Mouse (Mus musculus) heart, embryonic 16.5 days (tissue): ENCODE results near the gene Hoxa9. TPM values are rescaled to one million over a fixed set of nuclear protein-coding genes. Genes with fewer than 3 reads are reported as not detected.

Experiments
- ATAC-seq: fragments of 200-750 bp; cut with Nextera tagmentation; replicated peaks from 2 replicates; pipeline ENCODE4 v1.8.0; 2017; ENCODE audit warnings: moderate number of reproducible peaks; ENCODE audit not compliant: insufficient read depth, low FRiP score; ENCODE audit errors: extremely low read depth
- H3K27ac ChIP-seq: fragments of 300-500 bp; sonication (generic); 2 replicates; pipeline ENCODE4 v1.5.1; 2014; ENCODE audit warnings: mild to moderate bottlenecking, low read length, control low read depth, moderate library complexity
- H3K27me3 ChIP-seq: fragments of 300-500 bp; sonication (generic); 2 replicates; pipeline ENCODE4 v1.6.1; 2014; ENCODE audit warnings: low read length, mixed read lengths; ENCODE audit not compliant: control insufficient read depth, insufficient read depth
- H3K36me3 ChIP-seq: fragments of 300-500 bp; sonication (generic); 2 replicates; pipeline ENCODE4 v1.6.1; 2014; ENCODE audit not compliant: control insufficient read depth, insufficient read depth
- H3K4me1 ChIP-seq: fragments of 300-500 bp; sonication (generic); 2 replicates; pipeline ENCODE4 v1.6.1; 2014; ENCODE audit warnings: low read length, mixed read lengths; ENCODE audit not compliant: control insufficient read depth, insufficient read depth
- H3K4me2 ChIP-seq: fragments of 300-500 bp; sonication (generic); 2 replicates; pipeline ENCODE4 v1.6.1; 2014; ENCODE audit warnings: low read depth, mild to moderate bottlenecking, control low read depth, low read length
- H3K4me3 ChIP-seq: fragments of 300-500 bp; sonication (generic); 2 replicates; pipeline ENCODE4 v1.5.1; 2014; ENCODE audit warnings: mild to moderate bottlenecking, control low read depth, low read length
- H3K9ac ChIP-seq: fragments of 300-500 bp; sonication (generic); 2 replicates; pipeline ENCODE4 v1.6.1; 2014; ENCODE audit warnings: low read length, control low read depth
- H3K9me3 ChIP-seq: fragments of 300-500 bp; sonication (generic); replicated peaks from 2 replicates; pipeline ENCODE4 v1.6.1; 2016; ENCODE audit warnings: low read length; ENCODE audit not compliant: control insufficient read depth
- WGBS: fragments of 180-500 bp; shearing (Covaris S2); extraction: QIAGEN DNeasy Blood & Tissue Kit; methylation state at CpG from one replicate; pipeline ENCODE4 v1.1.7; 2014; 5-methylcytosine and 5-hydroxymethylcytosine counted together
- polyA plus RNA-seq: library from polyadenylated mRNA; unstranded; fragments of >200 nt; fragmentation: Nextera tagmentation; extraction: Ambion mirVana; gene quantifications from 2 replicates; pipeline ENCODE4 v1.2.1, GENCODE M21; 2015

Gene Hoxa9
- polyA plus RNA-seq, 1 experiment from 2014 or later: 0.17 TPM

GRCm38 (mm10) chr6:52220865-52221310, 10.0 kb downstream of the Hoxa9 start:
- peaks cover 11% of the 10 kb centered on the region for H3K4me1 ChIP-seq
- H3K4me3 ChIP-seq: peak overlapping the region; percentile 71
- no peak overlapping the region for H3K27ac ChIP-seq
- peak overlapping the region; percentile 97 for H3K4me2 ChIP-seq
- H3K36me3 ChIP-seq: no peaks in the 10 kb centered on the region
- H3K9me3 ChIP-seq: no peaks in the 10 kb centered on the region
- whole genome bisulfite sequencing: 19% methylated on average over 12 of the region's 12 CpGs
- ATAC-seq: no peak
- peaks cover 96% of the 10 kb centered on the region for H3K27me3 ChIP-seq
- no peak overlapping the region for H3K9ac ChIP-seq

DNA sequence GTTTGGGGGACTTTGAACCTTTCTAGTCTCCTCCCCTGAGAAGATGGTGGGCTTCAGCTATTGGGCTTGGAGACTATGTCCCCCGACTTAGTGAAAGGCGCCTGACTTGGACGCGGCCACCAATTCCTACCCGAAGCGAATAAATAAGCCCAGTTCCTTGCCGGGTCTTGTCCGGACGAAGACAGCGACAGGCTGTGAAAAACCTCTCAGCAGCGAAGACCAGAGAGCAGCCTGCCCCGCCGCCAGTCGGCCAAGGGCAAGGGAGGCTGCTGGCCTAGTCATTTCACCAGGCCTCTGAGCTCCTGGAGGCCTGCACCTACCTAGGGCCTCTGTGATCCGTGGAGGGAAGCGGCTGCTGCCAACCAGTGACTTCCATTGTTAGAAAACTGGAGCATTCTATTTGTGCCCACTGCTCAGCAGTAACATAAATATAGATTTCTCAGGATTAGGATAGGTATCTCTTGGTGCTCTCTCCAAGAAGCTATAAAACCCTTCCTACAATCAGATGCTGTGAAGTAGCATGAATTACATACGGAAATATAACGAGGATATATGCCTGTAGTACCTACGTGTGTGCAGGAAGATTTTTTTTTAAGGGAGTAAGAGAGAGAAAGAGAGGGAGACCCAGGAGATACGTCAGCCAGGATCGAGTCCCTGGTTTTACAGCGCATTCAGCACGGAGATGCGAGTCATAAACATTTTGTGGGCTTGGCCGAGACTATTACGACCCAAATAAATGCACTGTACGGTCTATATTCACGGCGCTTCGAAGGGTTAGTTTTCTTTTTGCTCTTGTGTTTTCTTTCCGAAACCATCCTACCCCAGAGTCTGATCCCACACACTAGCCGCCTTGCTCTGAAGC, 10.7 kb downstream of the Hoxa9 start:
- WGBS: 38% methylated on average over 32 of the region's 32 CpGs
- H3K27me3 ChIP-seq: peaks cover 96% of the 10 kb centered on the region
- H3K9ac ChIP-seq: no peak overlapping the region
- H3K4me3 ChIP-seq: no peak overlapping the region
- H3K4me2 ChIP-seq: no peak overlapping the region
- no peak for ATAC-seq
- no peak overlapping the region for H3K27ac ChIP-seq
- no peaks in the 10 kb centered on the region for H3K9me3 ChIP-seq
- H3K36me3 ChIP-seq: no peaks in the 10 kb centered on the region
- H3K4me1 ChIP-seq: peaks cover 11% of the 10 kb centered on the region

GRCm38 (mm10) chr6:52219234-52219942, 11.5 kb downstream of the Hoxa9 start:
- Histone ChIP-seq H3K4me2 (no peak overlapping the region), H3K27ac (no peak overlapping the region), H3K4me3 (no peak overlapping the region), H3K36me3 (no peaks in the 10 kb centered on the region), H3K27me3 (peaks cover 98% of the 10 kb centered on the region), H3K9me3 (no peaks in the 10 kb centered on the region), H3K9ac (no peak overlapping the region), H3K4me1 (peaks cover 11% of the 10 kb centered on the region)
- no peak for ATAC-seq
- WGBS: 44% methylated on average over 9 of the region's 9 CpGs

GRCm38 (mm10) chr6:52218643-52219215, 12.2 kb downstream of the Hoxa9 start:
- ATAC-seq: no peak
- Histone ChIP-seq H3K9ac (no peak overlapping the region), H3K4me3 (no peak overlapping the region), H3K9me3 (no peaks in the 10 kb centered on the region), H3K4me1 (peaks cover 11% of the 10 kb centered on the region), H3K27ac (no peak overlapping the region), H3K36me3 (no peaks in the 10 kb centered on the region), H3K27me3 (peaks cover 98% of the 10 kb centered on the region), H3K4me2 (no peak overlapping the region)
- 19% methylated on average over 14 of the region's 14 CpGs for WGBS

GRCm38 (mm10) chr6:52217895-52218642, 12.8 kb downstream of the Hoxa9 start:
- peaks cover 13% of the 10 kb centered on the region for H3K4me1 ChIP-seq
- no peak overlapping the region for H3K9ac ChIP-seq
- H3K4me3 ChIP-seq: no peak overlapping the region
- H3K36me3 ChIP-seq: no peaks in the 10 kb centered on the region
- no peak for ATAC-seq
- peak overlapping the region; percentile 53; the same call in 1 of the 2 replicates for H3K4me2 ChIP-seq
- peaks cover 99% of the 10 kb centered on the region for H3K27me3 ChIP-seq
- 9% methylated on average over 23 of the region's 23 CpGs for WGBS
- no peaks in the 10 kb centered on the region for H3K9me3 ChIP-seq
- H3K27ac ChIP-seq: no peak overlapping the region

GRCm38 (mm10) chr6:52217459-52217768, 13.5 kb downstream of the Hoxa9 start:
- WGBS: under 1% methylated on average over 25 of the region's 25 CpGs
- no peak overlapping the region for H3K9ac ChIP-seq
- ATAC-seq: no peak
- peaks cover 98% of the 10 kb centered on the region for H3K27me3 ChIP-seq
- H3K36me3 ChIP-seq: no peaks in the 10 kb centered on the region
- H3K4me2 ChIP-seq: peak overlapping the region; percentile 53
- H3K27ac ChIP-seq: no peak overlapping the region
- H3K9me3 ChIP-seq: no peaks in the 10 kb centered on the region
- H3K4me3 ChIP-seq: peak overlapping the region; percentile 42
- H3K4me1 ChIP-seq: peaks cover 15% of the 10 kb centered on the region

- Histone ChIP-seq H3K27me3 (peaks cover 98% of the 10 kb centered on the region), H3K9me3 (no peaks in the 10 kb centered on the region), H3K4me1 (peaks cover 15% of the 10 kb centered on the region), H3K27ac (no peak overlapping the region), H3K9ac (no peak overlapping the region), H3K4me3 (peak overlapping the region; percentile 42), H3K4me2 (peak overlapping the region; percentile 53), H3K36me3 (no peaks in the 10 kb centered on the region)
- 2% methylated on average over 60 of the region's 60 CpGs for WGBS
- no peak for ATAC-seq
Observed at GRCm38 (mm10) chr6:52216691-52217458, 14.0 kb downstream of the Hoxa9 start.

DNA sequence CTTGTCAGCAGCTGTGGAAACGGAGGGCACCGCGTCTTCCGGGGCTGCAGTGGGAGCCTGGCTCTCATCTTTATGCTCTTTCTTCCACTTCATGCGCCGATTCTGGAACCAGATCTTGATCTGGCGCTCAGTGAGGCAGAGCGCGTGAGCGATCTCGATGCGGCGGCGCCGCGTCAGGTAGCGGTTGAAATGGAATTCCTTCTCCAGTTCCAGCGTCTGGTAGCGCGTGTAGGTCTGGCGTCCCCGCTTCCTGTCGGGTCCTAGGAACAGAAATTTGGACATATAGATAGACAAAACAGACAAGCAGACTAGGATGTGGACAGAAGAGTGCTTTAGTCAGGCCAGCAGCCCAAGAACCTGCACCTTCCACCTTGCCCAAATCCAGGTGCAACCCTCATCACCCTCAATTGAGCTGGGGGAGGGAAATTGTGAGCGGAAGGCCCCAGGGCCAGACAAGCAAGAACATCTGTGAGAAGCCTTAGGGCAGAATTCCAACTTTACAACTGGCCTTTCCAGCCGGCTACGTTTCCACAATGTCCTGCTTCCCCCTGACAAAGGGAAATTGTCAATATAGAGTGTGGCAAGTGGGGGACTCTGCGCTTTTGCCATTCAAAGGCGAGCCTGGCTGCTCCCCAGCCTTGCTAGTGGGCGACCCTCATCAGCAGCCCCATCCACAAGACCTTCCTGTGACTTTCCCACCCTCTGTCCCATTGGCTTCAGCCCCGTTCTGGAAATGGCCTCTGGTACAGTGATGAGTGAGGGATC, 14.9 kb downstream of the Hoxa9 start:
- WGBS: 5% methylated on average over 30 of the region's 30 CpGs
- Histone ChIP-seq H3K4me2 (no peak overlapping the region), H3K9ac (no peak overlapping the region), H3K27ac (no peak overlapping the region), H3K36me3 (no peaks in the 10 kb centered on the region), H3K4me3 (no peak overlapping the region), H3K9me3 (no peaks in the 10 kb centered on the region), H3K27me3 (peaks cover 99% of the 10 kb centered on the region), H3K4me1 (peaks cover 13% of the 10 kb centered on the region)
- no peak for ATAC-seq
